Mouse (Mus musculus): ENCODE results near the gene Crygb.
"Not testable (repeated sequence)": the region's sequence is repeated elsewhere in the genome, so short reads cannot be mapped to it uniquely, and the experiment has no call there.

Crygb gene

DNA sequence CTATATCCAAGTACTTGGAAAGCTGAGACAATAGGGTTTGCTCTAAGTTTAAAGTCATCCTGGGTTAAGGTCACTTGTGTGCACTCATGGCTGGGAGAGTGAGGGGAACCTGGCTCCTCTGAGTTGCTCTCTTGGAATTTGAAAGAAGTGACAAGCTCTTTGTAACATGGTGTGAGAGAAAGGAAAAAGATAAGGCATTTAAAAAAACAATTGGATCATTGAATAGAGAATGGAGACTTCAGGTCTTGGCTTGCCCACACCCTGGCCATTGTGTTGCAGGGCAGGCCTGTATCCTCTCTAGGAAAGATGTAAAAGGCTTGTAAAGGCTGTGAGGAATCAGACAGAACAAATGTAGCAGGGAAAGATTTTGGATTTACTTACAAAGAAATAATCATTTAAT, 14.2 kb downstream of the Crygb start:
- DNase-seq (ENCODE audit: low spot score), result no peak

DNA sequence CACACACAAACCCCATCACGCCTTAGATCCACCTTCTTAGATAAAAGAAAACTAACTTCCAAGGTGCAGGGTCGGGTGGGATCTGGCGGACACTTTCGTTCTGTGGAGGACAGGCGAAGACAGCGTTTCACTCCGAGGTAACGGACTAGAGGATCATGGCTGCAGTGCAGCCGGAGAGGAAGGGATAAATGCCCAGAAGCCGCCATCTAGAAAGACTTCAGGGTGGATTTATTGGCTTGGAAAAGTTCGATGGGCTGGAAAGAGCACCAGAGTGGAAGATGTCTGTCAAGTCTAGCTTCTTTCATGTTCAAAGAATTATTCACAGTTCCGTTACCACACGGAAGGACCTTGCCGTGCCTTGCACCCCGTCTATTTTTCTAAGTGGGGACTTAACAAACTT, 17.9 kb downstream of the Crygb start:
- no peak for DNase-seq (ENCODE audit: low spot score)

- DNase-seq (ENCODE audit: low spot score), result no peak
Measured at GRCm38 (mm10) chr1:65063352-65063751, 18.7 kb downstream of the Crygb start, which contains the start of gene Crygd. TSS of gene Crygd (minus strand) at chr1:65063452.

GRCm38 (mm10) chr1:65052140-65052539, 29.9 kb downstream of the Crygb start:
- no peak for DNase-seq (ENCODE audit: low spot score)

- DNase-seq (ENCODE audit: low spot score), result no peak
Measured at GRCm38 (mm10) chr1:65051696-65052095, 30.4 kb downstream of the Crygb start.

DNA sequence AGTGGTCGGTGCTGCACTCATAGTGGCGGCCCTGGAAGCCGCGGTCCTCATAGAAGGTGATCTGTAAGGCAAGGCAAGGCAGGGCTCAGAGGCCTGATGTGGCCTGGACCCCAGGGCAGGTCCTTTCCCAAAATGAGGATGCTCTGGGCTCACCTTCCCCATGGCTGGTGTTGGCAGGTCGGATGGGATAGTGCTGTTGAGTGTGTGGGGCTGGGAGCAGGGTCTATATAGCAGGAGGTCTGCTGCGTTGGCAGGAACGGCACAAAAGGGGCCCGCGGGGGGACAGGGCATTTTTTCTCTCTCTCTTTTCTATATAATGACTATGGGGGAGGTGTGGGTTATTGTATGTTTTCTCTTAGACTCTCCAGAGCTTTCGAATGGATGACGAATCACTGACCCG, 31.1 kb downstream of the Crygb start, which contains the start of gene Cryge:
Cryge (minus strand) TSS at position 198 of the 400 bp plus-strand sequence.
- DNase-seq (ENCODE audit: low spot score), result not testable (repeated sequence)

- no peak for DNase-seq (ENCODE audit: low spot score)
Measured at GRCm38 (mm10) chr1:65048781-65049180, 33.3 kb downstream of the Crygb start.

DNA sequence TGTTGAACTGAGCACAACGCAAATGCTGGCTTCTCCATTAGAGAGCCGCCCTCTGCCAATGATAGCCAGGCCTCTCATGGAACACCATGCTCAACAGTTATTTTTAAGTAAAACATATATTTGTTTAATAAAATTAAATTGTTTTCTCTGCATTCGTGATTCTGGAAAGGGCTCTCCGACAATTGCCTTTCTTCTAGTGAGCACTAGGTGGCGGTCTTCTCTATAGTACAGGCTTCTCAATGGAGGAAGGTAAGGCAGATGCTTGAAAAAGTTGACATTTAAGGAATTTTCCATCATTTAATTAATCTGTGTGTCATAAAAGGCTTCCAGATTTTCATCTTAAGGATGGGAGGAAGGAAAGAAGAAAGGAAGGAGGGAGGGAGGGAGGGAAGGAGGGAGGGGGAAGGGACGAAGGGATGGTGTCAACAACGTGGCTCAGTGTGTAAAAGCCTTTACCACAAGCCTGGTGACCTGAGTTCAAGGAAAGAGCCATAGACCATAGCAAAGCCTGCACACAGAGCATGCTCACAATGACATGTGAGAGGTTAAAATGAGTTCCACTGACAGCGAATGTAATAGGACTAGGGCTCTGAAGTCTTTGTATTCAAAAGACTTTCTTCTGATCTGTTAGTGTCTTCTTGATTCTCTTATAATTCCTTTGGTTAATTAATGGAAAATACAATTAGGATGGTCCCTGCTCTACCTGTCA, 35.5 kb downstream of the Crygb start:
- DNase-seq (ENCODE audit: low spot score), result peak; percentile 72

GRCm38 (mm10) chr1:65043433-65043832, 38.7 kb downstream of the Crygb start:
- DNase-seq (ENCODE audit: low spot score), result no peak

GRCm38 (mm10) chr1:65041837-65042236, 40.3 kb downstream of the Crygb start:
- no peak for DNase-seq (ENCODE audit: low spot score)

- no peak for DNase-seq (ENCODE audit: low spot score)
Measured at GRCm38 (mm10) chr1:65040806-65041205, 41.3 kb downstream of the Crygb start.

DNA sequence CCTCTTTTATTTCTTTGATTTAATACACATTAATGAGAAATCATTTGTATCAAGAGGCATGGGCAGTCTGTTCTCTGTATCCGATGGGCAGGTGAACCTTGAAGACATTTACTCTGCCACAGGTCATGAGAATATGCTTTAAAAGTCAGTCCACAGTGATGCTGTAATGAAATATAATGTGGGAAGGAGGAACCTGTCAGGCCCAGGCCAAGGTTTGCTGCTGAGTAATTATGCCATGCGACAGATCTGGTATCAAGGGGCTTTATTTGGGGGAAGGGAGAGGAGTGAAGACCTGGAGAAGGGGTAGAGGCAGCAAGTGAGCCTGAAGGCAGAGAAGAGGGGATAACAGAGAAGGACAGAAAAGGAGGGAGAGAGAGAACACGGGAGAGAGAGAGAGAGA, 42.4 kb downstream of the Crygb start:
- DNase-seq (ENCODE audit: low spot score), result no peak

DNA sequence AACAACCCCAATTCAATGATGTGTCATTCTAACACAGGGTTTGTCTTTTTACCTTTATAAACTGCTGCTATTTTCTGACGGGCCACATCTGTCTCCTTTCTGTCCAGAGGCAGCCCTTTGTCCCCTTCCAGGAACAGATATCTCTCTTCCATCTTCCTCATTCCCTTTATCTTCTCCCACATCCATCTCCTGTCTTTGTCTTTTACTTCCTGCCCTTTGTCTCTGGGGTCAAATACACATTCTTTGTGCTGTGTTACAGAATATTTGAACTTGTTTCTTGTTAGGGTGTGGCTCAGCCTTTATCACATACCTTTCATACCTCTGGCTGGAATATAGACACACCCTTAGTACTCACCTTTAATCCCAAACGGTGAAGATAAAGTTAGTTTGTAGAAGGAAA, 44.5 kb downstream of the Crygb start:
- no peak for DNase-seq (ENCODE audit: low spot score)

GRCm38 (mm10) chr1:65035513-65035912, 46.6 kb downstream of the Crygb start:
- no peak for DNase-seq (ENCODE audit: low spot score)

- no peak for DNase-seq (ENCODE audit: low spot score)
Measured at GRCm38 (mm10) chr1:65032641-65033040, 49.4 kb downstream of the Crygb start, which contains the start of gene Akr1cl. TSS of gene Akr1cl (minus strand) at chr1:65032759.

Measured in embryo, embryonic 10.5 days (tissue).